Mouse (Mus musculus) kidney, embryonic 15.5 days (tissue): ENCODE measurements around the gene Ap1g1. TPM values are rescaled to one million over a fixed set of nuclear protein-coding genes. Genes with fewer than 3 reads are reported as not detected.

Experiments
- ATAC-seq: fragments of 200-750 bp; cut with Nextera tagmentation; replicated peaks from 2 replicates; pipeline ENCODE4 v1.8.0; 2017; ENCODE audit warnings: moderate TSS enrichment; ENCODE audit not compliant: low FRiP score
- H3K27ac ChIP-seq: fragments of 300-500 bp; sonication (generic); 2 replicates; pipeline ENCODE4 v1.5.1; 2015; ENCODE audit warnings: mild to moderate bottlenecking, inconsistent platforms
- H3K27me3 ChIP-seq: fragments of 300-500 bp; sonication (generic); 2 replicates; pipeline ENCODE4 v1.6.1; 2015; ENCODE audit warnings: inconsistent platforms
- H3K36me3 ChIP-seq: fragments of 300-500 bp; sonication (generic); 2 replicates; pipeline ENCODE4 v1.6.1; 2015; ENCODE audit warnings: inconsistent platforms
- H3K4me1 ChIP-seq: fragments of 300-500 bp; sonication (generic); 2 replicates; pipeline ENCODE4 v1.6.1; 2015; ENCODE audit warnings: inconsistent platforms
- H3K4me2 ChIP-seq: fragments of 300-500 bp; sonication (generic); 2 replicates; pipeline ENCODE4 v1.6.1; 2015; ENCODE audit warnings: moderate library complexity, mild to moderate bottlenecking, inconsistent platforms
- H3K4me3 ChIP-seq: fragments of 300-500 bp; sonication (generic); replicated peaks from 2 replicates; pipeline ENCODE4 v1.5.1; 2015; ENCODE audit warnings: mild to moderate bottlenecking, inconsistent platforms
- H3K9ac ChIP-seq: fragments of 300-500 bp; sonication (generic); 2 replicates; pipeline ENCODE4 v1.6.1; 2015; ENCODE audit warnings: mild to moderate bottlenecking, inconsistent platforms
- H3K9me3 ChIP-seq: fragments of 300-500 bp; sonication (generic); replicated peaks from 2 replicates; pipeline ENCODE4 v1.6.1; 2016; ENCODE audit warnings: inconsistent platforms
- WGBS: fragments of 180-500 bp; shearing (Covaris S2); methylation state at CpG from one replicate; pipeline ENCODE4 v1.1.7; 2015; ENCODE audit warnings: mixed read lengths; 5-methylcytosine and 5-hydroxymethylcytosine counted together
- polyA plus RNA-seq: library from polyadenylated mRNA; unstranded; fragments of >200 nt; fragmentation: Nextera tagmentation; extraction: Ambion mirVana; gene quantifications from 2 replicates; pipeline ENCODE4 v1.2.1, GENCODE M21; 2015

Ap1g1 gene
- polyA plus RNA-seq, 1 experiment from 2014 or later, result 45.4 TPM

DNA sequence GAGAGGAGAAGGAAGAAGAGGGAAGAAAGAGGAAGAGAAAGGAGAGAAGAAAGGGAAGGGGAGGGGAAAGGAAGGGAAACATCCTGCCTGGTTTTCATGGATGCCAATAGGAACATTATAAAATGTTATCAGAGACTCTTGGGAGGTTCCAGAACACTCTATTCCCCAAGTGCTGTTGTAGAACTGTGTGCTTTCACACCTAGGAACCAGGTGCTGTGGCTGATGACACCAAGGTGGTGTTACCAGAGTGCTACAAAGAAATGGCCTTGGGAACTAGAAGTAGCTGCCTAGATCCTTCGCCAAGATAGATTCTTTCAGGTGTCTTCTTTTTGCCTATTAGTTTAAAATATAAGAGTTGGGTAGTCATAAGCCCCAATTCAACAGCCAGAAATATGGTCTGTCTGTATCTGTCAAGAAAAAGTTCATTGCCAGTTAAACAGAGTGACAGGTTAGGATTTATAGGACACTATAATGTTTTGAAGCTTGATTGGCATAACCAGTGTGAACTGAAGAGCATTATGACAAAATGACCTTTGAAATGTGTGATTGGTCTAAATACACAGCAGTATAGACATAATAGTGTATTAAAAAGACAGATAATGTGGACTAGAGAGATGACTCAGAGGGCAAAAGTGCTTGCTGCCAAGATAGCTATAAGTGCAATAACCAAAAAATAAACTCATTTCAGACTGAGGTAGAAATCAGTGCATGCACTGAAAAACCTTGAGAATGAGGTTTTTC, 126.7 kb downstream of the Ap1g1 start:
- no peaks in the 10 kb centered on the region for H3K4me1 ChIP-seq
- H3K9me3 ChIP-seq, result no peaks in the 10 kb centered on the region
- no peak overlapping the region for H3K4me2 ChIP-seq
- WGBS, result 95% methylated on average over 1 of the region's 1 CpGs
- H3K4me3 ChIP-seq, result no peak overlapping the region
- peaks cover 41% of the 10 kb centered on the region for H3K36me3 ChIP-seq
- no peak overlapping the region for H3K27ac ChIP-seq
- no peak overlapping the region for H3K9ac ChIP-seq
- no peaks in the 10 kb centered on the region for H3K27me3 ChIP-seq
- no peak for ATAC-seq

DNA sequence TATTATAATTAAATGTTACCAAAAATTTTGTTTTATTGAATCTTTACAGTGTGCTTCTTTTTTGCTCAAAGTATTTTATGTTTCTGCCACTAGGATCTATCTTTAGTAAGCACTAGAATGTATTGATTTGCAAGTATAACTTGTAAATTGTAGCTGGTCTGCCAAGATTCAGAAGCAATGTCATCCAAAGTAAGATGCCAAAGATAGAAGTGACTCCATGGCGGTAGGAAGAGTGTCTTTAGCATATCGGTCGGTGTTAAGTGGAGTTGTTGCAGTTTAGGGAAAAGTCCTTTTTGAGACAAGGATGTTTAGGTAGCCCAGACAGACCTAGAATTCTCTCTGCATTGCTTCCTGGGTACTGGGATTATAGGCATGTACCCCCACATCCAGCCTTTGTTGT, 128.6 kb downstream of the Ap1g1 start:
- no peaks in the 10 kb centered on the region for H3K4me1 ChIP-seq
- H3K9ac ChIP-seq, result no peak overlapping the region
- H3K36me3 ChIP-seq, result peaks cover 51% of the 10 kb centered on the region
- H3K27ac ChIP-seq, result no peak overlapping the region
- H3K27me3 ChIP-seq, result no peaks in the 10 kb centered on the region
- H3K9me3 ChIP-seq, result no peaks in the 10 kb centered on the region
- no peak overlapping the region for H3K4me3 ChIP-seq
- ATAC-seq, result no peak
- H3K4me2 ChIP-seq, result no peak overlapping the region
- WGBS, result 94% methylated on average over 3 of the region's 3 CpGs

DNA sequence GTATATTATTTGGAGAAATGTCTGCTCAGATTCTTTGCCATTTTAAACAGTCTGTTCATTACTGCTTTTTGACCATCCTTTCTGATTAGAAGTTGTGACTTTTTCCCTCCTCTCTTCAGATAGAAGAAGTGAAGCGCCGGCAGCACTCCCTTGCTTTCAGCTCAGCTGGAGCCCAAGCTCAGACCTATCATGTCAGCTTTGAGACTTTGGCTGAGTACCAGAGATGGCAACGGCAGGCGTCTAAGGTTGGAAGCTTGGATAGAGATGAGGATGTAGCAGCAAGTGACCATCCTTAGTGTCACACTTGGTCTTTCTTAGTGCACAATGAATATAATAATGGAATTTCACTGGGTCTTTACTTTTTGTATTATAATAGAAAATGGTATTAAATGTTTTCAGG, 129.0 kb downstream of the Ap1g1 start:
- Histone ChIP-seq H3K9ac (no peak overlapping the region), H3K27ac (no peak overlapping the region), H3K27me3 (no peaks in the 10 kb centered on the region), H3K9me3 (no peaks in the 10 kb centered on the region), H3K4me3 (no peak overlapping the region), H3K4me1 (no peaks in the 10 kb centered on the region), H3K4me2 (no peak overlapping the region), H3K36me3 (peaks cover 54% of the 10 kb centered on the region)
- no peak for ATAC-seq
- WGBS, result 94% methylated on average over 4 of the region's 4 CpGs

Other genes with a start within 250 kb of the Ap1g1 start
- 24.0 and 25.7 TPM in 2 replicates for gene Dhx38, start 212.7 kb upstream of the Ap1g1 start, polyA plus RNA-seq
- 25.4 and 26.7 TPM in 2 replicates for gene Txnl4b, start 212.7 kb upstream of the Ap1g1 start, polyA plus RNA-seq
- 5.7 and 6.0 TPM in 2 replicates for gene Hp, start 199.4 kb upstream of the Ap1g1 start, polyA plus RNA-seq
- 42.0 and 50.2 TPM in 2 replicates for gene Dhodh, start 169.9 kb upstream of the Ap1g1 start, polyA plus RNA-seq
- gene Pkd1l3, start 164.0 kb upstream of the Ap1g1 start, polyA plus RNA-seq, result 0.09 and 0.14 TPM in 2 replicates
- gene Ist1, start 85.3 kb upstream of the Ap1g1 start, polyA plus RNA-seq, result 136 and 141 TPM in 2 replicates
- gene Zfp821, start 73.0 kb upstream of the Ap1g1 start, polyA plus RNA-seq, result 28.1 and 31.6 TPM in 2 replicates
- gene Atxn1l, start 40.8 kb upstream of the Ap1g1 start, polyA plus RNA-seq, result 7.3 and 7.9 TPM in 2 replicates
- 2.4 and 3.5 TPM in 2 replicates for gene Phlpp2, start 90.0 kb downstream of the Ap1g1 start, polyA plus RNA-seq
- gene Marveld3, start 183.6 kb downstream of the Ap1g1 start, polyA plus RNA-seq, result 3.1 and 3.7 TPM in 2 replicates
- gene Tat, start 211.9 kb downstream of the Ap1g1 start, polyA plus RNA-seq, result not detected in 2 replicates